Mouse (Mus musculus) macrophage (primary cell): ENCODE measurements around the gene Rcan2. TPM values are rescaled to one million over a fixed set of nuclear protein-coding genes. Genes with fewer than 3 reads are reported as not detected.

ENCODE experiments used
- H3K27ac ChIP-seq: fragments of 350-480 bp; formaldehyde crosslinking; 2 replicates; pipeline ENCODE4 v1.9.0; 2021
- H3K36me3 ChIP-seq: fragments of 350-480 bp; formaldehyde crosslinking; 2 replicates; pipeline ENCODE4 v1.9.0; 2021; ENCODE audit errors: inconsistent target
- H3K4me3 ChIP-seq: fragments of 350-480 bp; formaldehyde crosslinking; 2 replicates; pipeline ENCODE4 v1.9.0; 2021; ENCODE audit errors: inconsistent target
- H3K79me2 ChIP-seq: fragments of 350-480 bp; formaldehyde crosslinking; 2 replicates; pipeline ENCODE4 v1.9.0; 2021; ENCODE audit errors: inconsistent target
- WGBS: methylation state at CpG from one replicate; pipeline ENCODE4 v1.1.7; 2026; ENCODE audit warnings: inconsistent platforms; ENCODE audit not compliant: missing documents; 5-methylcytosine and 5-hydroxymethylcytosine counted together
- polyA plus RNA-seq: library from polyadenylated mRNA; stranded (reverse); fragments of 250-400 nt; gene quantifications from 3 replicates; pipeline ENCODE4 v1.2.4, GENCODE M21; 2018; ENCODE audit warnings: inconsistent platforms

Rcan2 gene
- polyA plus RNA-seq, 1 experiment from 2014 or later: not detected

DNA sequence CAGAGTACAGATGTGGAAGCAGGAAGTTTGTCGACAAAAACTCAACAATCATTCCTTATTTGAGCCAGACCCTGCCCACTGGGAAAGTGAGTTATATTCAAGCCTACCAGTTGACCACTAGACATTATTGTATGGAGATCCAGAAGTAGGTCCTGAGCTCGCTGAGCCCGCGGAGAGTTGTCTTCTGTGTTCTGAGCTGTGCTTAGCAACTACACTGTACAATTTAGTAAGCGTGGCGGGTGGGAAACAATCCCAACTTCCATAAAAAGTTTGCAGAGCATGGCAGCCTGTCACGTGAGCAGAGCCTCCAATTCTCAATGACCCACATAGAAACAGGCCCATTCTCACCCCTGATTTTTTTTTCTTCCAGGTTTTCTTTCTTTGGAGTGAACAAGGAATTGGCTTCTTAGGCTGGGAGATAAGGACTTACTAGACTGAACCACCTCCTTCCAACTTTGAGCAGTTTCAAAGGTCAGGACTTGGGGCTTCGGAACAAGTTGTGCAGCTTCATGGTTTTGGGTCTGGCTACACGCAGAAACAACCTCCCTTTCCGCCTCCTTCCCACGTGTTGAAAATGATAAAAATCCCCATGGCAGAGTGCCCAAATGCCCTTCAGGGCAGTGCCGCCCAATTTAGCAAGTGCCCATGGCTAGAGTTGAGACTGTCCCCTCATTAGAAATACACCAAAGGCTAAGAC lies 276.1 kb downstream of the Rcan2 start:
- 78% methylated on average over 12 of the region's 12 CpGs for WGBS
- Histone ChIP-seq H3K4me3 (no peak overlapping the region), H3K79me2 (no peaks in the 10 kb centered on the region), H3K27ac (no peak overlapping the region), H3K36me3 (no peaks in the 10 kb centered on the region)

DNA sequence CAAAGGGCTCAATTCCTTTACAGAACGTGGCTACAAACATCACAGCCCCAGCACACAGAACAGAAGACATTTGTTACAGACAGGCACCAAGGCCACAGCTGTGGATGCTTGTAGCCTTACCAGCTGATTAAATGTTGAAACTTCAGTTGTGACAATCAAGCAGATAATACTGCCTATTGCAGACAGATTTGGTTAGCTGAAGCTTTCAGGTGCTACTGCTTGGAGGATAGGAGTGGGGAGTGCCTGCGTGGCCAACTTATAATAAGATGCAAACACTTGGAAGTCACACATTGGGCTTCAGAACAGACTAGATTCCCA lies 276.7 kb downstream of the Rcan2 start:
- Histone ChIP-seq H3K4me3 (no peak overlapping the region), H3K27ac (no peak overlapping the region), H3K79me2 (no peaks in the 10 kb centered on the region), H3K36me3 (no peaks in the 10 kb centered on the region)
- 83% methylated on average over 2 of the region's 2 CpGs for WGBS

DNA sequence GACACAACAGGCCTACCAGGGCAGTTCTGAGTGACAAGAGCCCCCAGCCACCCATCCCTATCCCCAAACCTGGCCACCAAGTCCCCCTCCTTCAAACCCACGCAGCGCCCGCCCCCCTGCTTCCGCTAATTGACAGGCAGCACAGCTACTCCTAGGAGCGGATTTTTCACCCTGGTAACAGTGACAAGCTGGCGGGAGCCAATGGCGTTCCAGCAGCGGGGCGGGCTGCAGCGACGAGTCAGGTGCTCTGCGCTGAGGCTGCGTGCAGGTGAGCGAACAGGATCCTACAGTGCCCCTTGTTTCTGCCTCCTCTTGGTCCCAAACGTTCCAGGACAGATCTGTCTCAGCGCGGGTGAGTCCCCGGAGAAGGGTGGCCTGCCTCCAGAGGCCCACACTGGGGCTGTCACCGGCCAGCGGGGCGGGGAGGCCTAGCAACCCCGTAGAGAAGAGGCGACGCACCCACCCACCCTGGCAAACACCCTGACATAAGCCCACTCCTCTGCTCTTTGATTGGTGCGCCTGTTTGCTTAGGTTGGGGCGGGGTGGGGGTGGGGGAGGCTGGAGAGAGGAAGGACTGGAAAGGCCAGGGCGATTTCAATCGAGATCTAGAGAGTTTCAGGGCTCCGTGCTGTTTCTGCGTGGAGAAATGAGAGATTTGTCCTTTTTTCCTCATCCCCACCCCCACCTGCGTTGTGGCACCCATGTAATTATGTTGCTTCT lies 277.6 kb downstream of the Rcan2 start, which contains the start of gene Enpp5:
Enpp5 (plus strand) TSS at position 183 of the 720 bp plus-strand sequence.
- 5% methylated on average over 24 of the region's 31 CpGs for WGBS
- Histone ChIP-seq H3K36me3 (no peaks in the 10 kb centered on the region), H3K79me2 (no peaks in the 10 kb centered on the region), H3K27ac (no peak within 1 kb of the TSS), H3K4me3 (no peak within 1 kb of the TSS)

DNA sequence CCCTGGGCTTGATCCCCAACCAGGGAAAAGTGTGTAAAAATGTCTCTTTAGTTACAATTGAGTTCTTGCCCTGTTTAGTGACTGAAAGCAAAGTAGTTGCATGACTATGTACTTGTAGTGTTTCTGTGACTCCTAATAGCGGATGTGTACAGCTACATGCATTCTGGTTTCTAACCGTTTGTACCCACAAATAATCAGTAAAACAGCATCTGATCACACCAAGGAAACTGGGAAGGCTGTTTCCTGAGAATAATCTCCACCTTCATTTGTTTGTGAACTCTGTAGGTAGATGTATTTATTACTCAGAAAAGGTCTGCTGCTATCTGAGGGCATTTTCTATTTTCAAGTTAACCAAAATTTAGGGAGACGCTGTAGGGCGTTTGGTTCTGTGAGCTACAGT lies 282.0 kb downstream of the Rcan2 start:
- Histone ChIP-seq H3K36me3 (no peaks in the 10 kb centered on the region), H3K4me3 (no peak overlapping the region), H3K27ac (no peak overlapping the region), H3K79me2 (no peaks in the 10 kb centered on the region)
- 88% methylated on average over 4 of the region's 4 CpGs for whole genome bisulfite sequencing

DNA sequence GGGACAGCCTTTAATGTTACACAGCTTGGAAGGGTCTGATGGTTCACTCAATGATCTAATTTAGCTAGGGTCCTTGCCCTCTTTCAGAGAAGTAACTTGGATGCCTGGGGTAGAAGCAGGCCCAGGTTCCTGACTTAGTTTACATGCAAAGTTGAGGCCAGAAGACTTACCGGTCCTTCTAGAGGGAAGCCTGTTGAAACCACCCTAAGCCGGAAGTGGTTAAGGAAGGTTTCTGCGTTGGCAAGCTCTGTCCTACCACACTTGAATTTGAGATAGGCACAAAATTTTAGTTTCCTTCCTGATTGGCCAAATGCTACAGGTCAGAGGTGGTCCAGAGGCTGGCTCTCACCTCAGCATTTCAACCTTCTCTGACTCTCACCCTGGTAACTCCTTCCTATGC lies 287.1 kb downstream of the Rcan2 start:
- Histone ChIP-seq H3K27ac (no peak overlapping the region), H3K4me3 (no peak overlapping the region), H3K36me3 (no peaks in the 10 kb centered on the region), H3K79me2 (no peaks in the 10 kb centered on the region)
- WGBS: 31% methylated on average over 3 of the region's 3 CpGs

Other genes with a start within 250 kb of the Rcan2 start
- gene Pla2g7, start 233.3 kb upstream of the Rcan2 start, polyA plus RNA-seq: 46.4 to 103 TPM (median 54.4 TPM) in 3 replicates
- not detected in 3 replicates for gene Tdrd6, start 171.1 kb upstream of the Rcan2 start, polyA plus RNA-seq
- gene Slc25a27, start 134.1 kb upstream of the Rcan2 start, polyA plus RNA-seq: 0.14 to 0.83 TPM in 2 of 3 replicates, not detected in the other
- gene Cyp39a1, start 133.9 kb upstream of the Rcan2 start, polyA plus RNA-seq: 0.12 to 0.16 TPM in 2 of 3 replicates, not detected in the other